Comparison of ENCODE assay signal across 24 mouse cellular contexts in the genomic region with DNA sequence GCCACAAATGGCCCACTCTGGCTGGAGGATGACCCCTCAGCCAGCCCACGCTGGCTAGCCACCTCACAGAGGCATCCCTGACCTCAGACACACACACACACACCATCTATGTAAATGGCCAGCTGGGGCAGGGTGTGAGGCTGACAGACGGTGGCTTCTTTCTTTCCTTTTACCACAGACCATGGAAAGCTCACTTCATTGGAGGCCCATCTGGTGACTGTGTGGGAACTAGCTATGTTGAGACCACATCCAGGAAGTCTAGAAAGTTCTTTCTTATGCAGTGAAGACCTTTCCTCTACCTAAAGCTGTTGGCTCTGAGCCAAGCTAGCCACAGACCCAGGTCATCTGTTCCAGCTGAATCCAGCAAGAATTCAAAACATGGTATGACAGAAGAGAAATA. TPM values are rescaled to one million over a fixed set of nuclear protein-coding genes. Genes with fewer than 3 reads are reported as not detected.
DNase-seq lines count a peak whose midpoint lies in the region; ATAC-seq lines count a peak whose summit lies in the region.
"Had no signal": no experiment of that assay in that cellular context is flagged by ENCODE, and none has a peak within 500 bp of the region (broad histone marks: within the 10 kb centered on the region; RNA-seq: fewer than 3 reads in every experiment).

No protein-coding gene starts in this region.

- H3K4me3 ChIP-seq in embryonic facial prominence, embryonic 13.5 days = no peak overlapping the region
- no peak overlapping the region for H3K4me3 ChIP-seq in embryonic facial prominence, embryonic 10.5 days
- H3K4me3 ChIP-seq in neural tube, embryonic 12.5 days = no peak overlapping the region
- no peak overlapping the region for H3K4me3 ChIP-seq in liver, embryonic 11.5 days (ENCODE audit: low read depth, low read length)
- H3K4me3 ChIP-seq: embryonic facial prominence, embryonic 12.5 days; erythroblast, embryonic 14.5 days; forebrain, embryonic 15.5 days; hindbrain, embryonic 10.5 days; left cerebral cortex, adult 2 months; liver, embryonic 12.5 days; midbrain, embryonic 12.5 days had no signal

- no peaks in the 10 kb centered on the region for H3K27me3 ChIP-seq in embryonic facial prominence, embryonic 13.5 days
- no peaks in the 10 kb centered on the region for H3K27me3 ChIP-seq in embryonic facial prominence, embryonic 10.5 days (replicated peaks; ENCODE audit: low read depth, poor library complexity, severe bottlenecking)
- no peaks in the 10 kb centered on the region for H3K27me3 ChIP-seq in neural tube, embryonic 12.5 days (replicated peaks)
- no peaks in the 10 kb centered on the region for H3K27me3 ChIP-seq in liver, embryonic 11.5 days (replicated peaks; ENCODE audit: control insufficient read depth, insufficient read depth, low read length)
- H3K27me3 ChIP-seq: embryonic facial prominence, embryonic 12.5 days; forebrain, embryonic 15.5 days; liver, embryonic 12.5 days; midbrain, embryonic 12.5 days had no signal

- H3K9ac ChIP-seq in embryonic facial prominence, embryonic 13.5 days = peak overlapping the region; percentile 27; the same call in 1 of the 2 replicates
- H3K9ac ChIP-seq in neural tube, embryonic 12.5 days = 0 out of 2 replicates have a peak overlapping the region, but pooled peaks have one; percentile 8
- H3K9ac ChIP-seq in liver, embryonic 11.5 days (ENCODE audit: low read depth, low read length) = no peak overlapping the region
- H3K9ac ChIP-seq: embryonic facial prominence, embryonic 12.5 days; forebrain, embryonic 15.5 days; liver, embryonic 12.5 days; midbrain, embryonic 12.5 days had no signal

- ATAC-seq in embryonic facial prominence, embryonic 13.5 days (ENCODE audit: insufficient number of reproducible peaks, insufficient read depth, low FRiP score, low TSS enrichment, low read depth) = no peak
- no peak for ATAC-seq in neural tube, embryonic 12.5 days (ENCODE audit: low FRiP score, low read depth)
- peak; percentile 22 for ATAC-seq in CD4-positive, CD25-positive, alpha-beta regulatory T cell, adult 4 months
- no peak for ATAC-seq in liver, embryonic 11.5 days (replicated peaks; ENCODE audit: low FRiP score)
- ATAC-seq in monocyte, adult 5-6 weeks (replicated peaks; ENCODE audit: insufficient number of reproducible peaks, low FRiP score, low TSS enrichment, poor library complexity, severe bottlenecking) = no peak
- ATAC-seq: forebrain, embryonic 15.5 days; hindbrain, embryonic 16.5 days; liver, embryonic 12.5 days had no signal

- 72% methylated on average over 2 of the region's 2 CpGs for WGBS in embryonic facial prominence, embryonic 13.5 days
- WGBS in embryonic facial prominence, embryonic 10.5 days = 79% methylated on average over 2 of the region's 2 CpGs
- 56% methylated on average over 2 of the region's 2 CpGs for WGBS in neural tube, embryonic 12.5 days
- 44% methylated on average over 2 of the region's 2 CpGs for WGBS in liver, embryonic 11.5 days

- no peak overlapping the region for H3K4me2 ChIP-seq in embryonic facial prominence, embryonic 13.5 days
- H3K4me2 ChIP-seq in neural tube, embryonic 12.5 days (replicated peaks) = no peak overlapping the region
- no peak overlapping the region for H3K4me2 ChIP-seq in liver, embryonic 11.5 days
- H3K4me2 ChIP-seq: embryonic facial prominence, embryonic 12.5 days; forebrain, embryonic 15.5 days; heart, embryonic 11.5 days; liver, embryonic 12.5 days; midbrain, embryonic 12.5 days had no signal

- DNase-seq in embryonic facial prominence, embryonic 10.5 days (ENCODE audit: low spot score) = no peak
- DNase-seq in neural tube, embryonic 10.5 days (ENCODE audit: extremely low spot score, low spot score) = no peak
- DNase-seq in induced T-regulatory cell, adult 2 months (ENCODE audit: low read depth) = peak; percentile 82
- no peak for DNase-seq in liver, embryonic 11.5 days (ENCODE audit: low spot score)
- DNase-seq: gastrocnemius, postnatal 10 days; kidney, adult 18-20 months; layer of hippocampus, adult 9-11 months; left cerebral cortex, postnatal 4 days; lung, postnatal 10 days had no signal

- peaks cover 12% of the 10 kb centered on the region for H3K4me1 ChIP-seq in embryonic facial prominence, embryonic 13.5 days
- H3K4me1 ChIP-seq in embryonic facial prominence, embryonic 10.5 days = peaks cover 13% of the 10 kb centered on the region
- H3K4me1 ChIP-seq in neural tube, embryonic 12.5 days = peaks cover 11% of the 10 kb centered on the region
- peaks cover 6% of the 10 kb centered on the region; the same call in 1 of the 2 replicates for H3K4me1 ChIP-seq in liver, embryonic 11.5 days (replicated peaks; ENCODE audit: control insufficient read depth, insufficient read depth, low read length)

- no peaks in the 10 kb centered on the region for H3K9me3 ChIP-seq in embryonic facial prominence, embryonic 13.5 days
- no peaks in the 10 kb centered on the region for H3K9me3 ChIP-seq in embryonic facial prominence, embryonic 10.5 days
- no peaks in the 10 kb centered on the region for H3K9me3 ChIP-seq in neural tube, embryonic 12.5 days
- no peaks in the 10 kb centered on the region for H3K9me3 ChIP-seq in liver, embryonic 11.5 days (ENCODE audit: control insufficient read depth, low read length)
- H3K9me3 ChIP-seq: embryonic facial prominence, embryonic 12.5 days; forebrain, embryonic 15.5 days; hindbrain, embryonic 10.5 days; liver, embryonic 12.5 days; midbrain, embryonic 12.5 days had no signal

- H3K36me3 ChIP-seq in embryonic facial prominence, embryonic 13.5 days = peaks cover 19% of the 10 kb centered on the region
- H3K36me3 ChIP-seq in embryonic facial prominence, embryonic 10.5 days (replicated peaks) = peaks cover 13% of the 10 kb centered on the region
- no peaks in the 10 kb centered on the region; the same call in 1 of the 2 replicates for H3K36me3 ChIP-seq in neural tube, embryonic 12.5 days
- no peaks in the 10 kb centered on the region for H3K36me3 ChIP-seq in liver, embryonic 11.5 days (ENCODE audit: control insufficient read depth, insufficient read depth, low read length)

- no peak overlapping the region for H3K27ac ChIP-seq in embryonic facial prominence, embryonic 13.5 days
- H3K27ac ChIP-seq in embryonic facial prominence, embryonic 10.5 days (replicated peaks) = no peak overlapping the region
- H3K27ac ChIP-seq in neural tube, embryonic 12.5 days = no peak overlapping the region
- H3K27ac ChIP-seq in liver, embryonic 11.5 days (ENCODE audit: low read depth, low read length) = no peak overlapping the region; the same call in 1 of the 2 replicates
- H3K27ac ChIP-seq: embryonic facial prominence, embryonic 12.5 days; forebrain, embryonic 15.5 days; hindbrain, embryonic 10.5 days; left cerebral cortex, adult 2 months; liver, embryonic 12.5 days; midbrain, embryonic 12.5 days; stomach, postnatal 0 days had no signal

RNA-seq across cellular contexts. Expression of gene Hemk1, which starts 4.5 kb away (rescaled TPM):
- polyA plus RNA-seq in embryonic facial prominence, embryonic 13.5 days (2015; fragmentation: Nextera tagmentation; extraction: Ambion mirVana) = 11.4 and 12.1 TPM in 2 replicates
- 10.7 and 11.6 TPM in 2 replicates for polyA plus RNA-seq in embryonic facial prominence, embryonic 10.5 days (2016; fragmentation: Nextera tagmentation; extraction: Ambion mirVana)
- polyA plus RNA-seq in neural tube, embryonic 12.5 days (2016; fragmentation: Nextera tagmentation; extraction: Ambion mirVana) = 14.2 and 15.5 TPM in 2 replicates
- 10 to 100 TPM; 27.8 to 29.1 TPM for polyA plus RNA-seq in CD4-positive, CD25-positive, alpha-beta regulatory T cell, adult 4 months (2017; shearing (Covaris generic))
- 8.2 and 8.7 TPM in 2 replicates for polyA plus RNA-seq in liver, embryonic 11.5 days (2014; fragmentation: Nextera tagmentation; extraction: Ambion mirVana)
- 4.7 to 6.5 TPM (median 5.1 TPM) in 3 replicates for total RNA-seq in monocyte, adult 5-6 weeks (2017)

RNA-seq across cellular contexts. Expression of gene 6430571L13Rik, which starts 6.7 kb away (rescaled TPM):
- polyA plus RNA-seq in embryonic facial prominence, embryonic 13.5 days (2015; fragmentation: Nextera tagmentation; extraction: Ambion mirVana) = 1.2 and 1.5 TPM in 2 replicates
- polyA plus RNA-seq in embryonic facial prominence, embryonic 10.5 days (2016; fragmentation: Nextera tagmentation; extraction: Ambion mirVana) = 0.83 and 0.95 TPM in 2 replicates
- polyA plus RNA-seq in neural tube, embryonic 12.5 days (2016; fragmentation: Nextera tagmentation; extraction: Ambion mirVana) = 4.1 and 4.8 TPM in 2 replicates
- 1 to 10 TPM; 1.8 to 3.0 TPM for polyA plus RNA-seq in CD4-positive, CD25-positive, alpha-beta regulatory T cell, adult 4 months (2017; shearing (Covaris generic))
- 0.05 and 0.10 TPM in 2 replicates for polyA plus RNA-seq in liver, embryonic 11.5 days (2014; fragmentation: Nextera tagmentation; extraction: Ambion mirVana)
- total RNA-seq in monocyte, adult 5-6 weeks (2017) = not detected in 3 replicates
- total RNA-seq: granulocyte monocyte progenitor cell, adult 5-6 weeks had no signal
- polyA plus RNA-seq: erythroblast, embryonic 14.5 days had no signal

RNA-seq across cellular contexts. Expression of gene Cish, which starts 37.9 kb away (rescaled TPM):
- polyA plus RNA-seq in embryonic facial prominence, embryonic 13.5 days (2015; fragmentation: Nextera tagmentation; extraction: Ambion mirVana) = 9.3 and 12.4 TPM in 2 replicates
- 6.7 and 7.2 TPM in 2 replicates for polyA plus RNA-seq in embryonic facial prominence, embryonic 10.5 days (2016; fragmentation: Nextera tagmentation; extraction: Ambion mirVana)
- 6.6 and 9.3 TPM in 2 replicates for polyA plus RNA-seq in neural tube, embryonic 12.5 days (2016; fragmentation: Nextera tagmentation; extraction: Ambion mirVana)
- 100 to 1,000 TPM; 102 to 161 TPM for polyA plus RNA-seq in CD4-positive, CD25-positive, alpha-beta regulatory T cell, adult 4 months (2017; shearing (Covaris generic))
- 6.1 and 9.9 TPM in 2 replicates for polyA plus RNA-seq in liver, embryonic 11.5 days (2014; fragmentation: Nextera tagmentation; extraction: Ambion mirVana)
- total RNA-seq in monocyte, adult 5-6 weeks (2017) = 2.0 to 4.4 TPM (median 3.0 TPM) in 3 replicates

RNA-seq across cellular contexts. Expression of gene Mapkapk3, which starts 44.0 kb away (rescaled TPM):
- polyA plus RNA-seq in embryonic facial prominence, embryonic 13.5 days (2015; fragmentation: Nextera tagmentation; extraction: Ambion mirVana) = 7.6 and 10.7 TPM in 2 replicates
- polyA plus RNA-seq in embryonic facial prominence, embryonic 10.5 days (2016; fragmentation: Nextera tagmentation; extraction: Ambion mirVana) = 4.9 and 5.1 TPM in 2 replicates
- 3.5 and 3.7 TPM in 2 replicates for polyA plus RNA-seq in neural tube, embryonic 12.5 days (2016; fragmentation: Nextera tagmentation; extraction: Ambion mirVana)
- polyA plus RNA-seq in CD4-positive, CD25-positive, alpha-beta regulatory T cell, adult 4 months (2017; shearing (Covaris generic)) = 10 to 100 TPM; 52.7 to 58.5 TPM
- 17.1 and 19.2 TPM in 2 replicates for polyA plus RNA-seq in liver, embryonic 11.5 days (2014; fragmentation: Nextera tagmentation; extraction: Ambion mirVana)
- total RNA-seq in monocyte, adult 5-6 weeks (2017) = 69.0 to 81.2 TPM (median 74.8 TPM) in 3 replicates
